Mouse (Mus musculus) ES-E14 (cell line): ENCODE results near the gene Cygb.

Source experiments
- CHD2 ChIP-seq: IDR thresholded peaks from 2 replicates; pipeline ENCODE4 v1.6.1; 2014; ENCODE audit warnings: mild to moderate bottlenecking, low read depth, low read length, inconsistent platforms
- MAFK ChIP-seq: IDR thresholded peaks from 2 replicates; pipeline ENCODE4 v1.6.1; 2014; ENCODE audit warnings: mild to moderate bottlenecking, low read depth, low read length, inconsistent platforms; ENCODE audit not compliant: insufficient read depth
- ZC3H11A ChIP-seq: IDR thresholded peaks from 2 replicates; pipeline ENCODE4 v1.6.1; 2012; ENCODE audit warnings: low read depth, mild to moderate bottlenecking, inconsistent platforms, low read length, borderline replicate concordance

- TF ChIP-seq MAFK (no peak), CHD2 (no peak), ZC3H11A (no peak)
Observed at GRCm38 (mm10) chr11:116668839-116669238, 14.7 kb upstream of the Cygb start.
